Mouse (Mus musculus) ES-E14 (cell line): Measurements from ENCODE around the gene Zfp704. TPM values are rescaled to one million over a fixed set of nuclear protein-coding genes. Genes with fewer than 3 reads are reported as not detected.

Experiments used
- DNase-seq: peaks from one replicate; pipeline ENCODE4 v3.0.0-alpha.2; 2013; ENCODE audit warnings: low read depth, low spot score
- H3K27ac ChIP-seq: 2 replicates; pipeline ENCODE4 v1.5.1; 2012; ENCODE audit warnings: low read depth, mild to moderate bottlenecking, low read length, moderate library complexity, mixed read lengths; ENCODE audit not compliant: poor library complexity, insufficient read depth, severe bottlenecking
- H3K36me3 ChIP-seq: 2 replicates; pipeline ENCODE4 v1.6.1; 2012; ENCODE audit warnings: mild to moderate bottlenecking, low read length, moderate library complexity, mixed read lengths; ENCODE audit not compliant: control insufficient read depth, poor library complexity, insufficient read depth, severe bottlenecking
- H3K4me1 ChIP-seq, 2 experiments: fragments of 150-350 bp in 1 of 2; sonication (generic) in 1 of 2; 2 replicates each; pipeline ENCODE4 v1.6.1; 2012; ENCODE audit warnings: low read length in 2 of 2, mild to moderate bottlenecking in 1 of 2, mixed read lengths in 1 of 2; ENCODE audit not compliant: control insufficient read depth in 2 of 2, insufficient read depth in 2 of 2, poor library complexity in 1 of 2
- H3K4me3 ChIP-seq, 2 experiments: fragments of 150-350 bp in 1 of 2; sonication (generic) in 1 of 2; 2 replicates each; pipeline ENCODE4 v1.5.1; 2012; ENCODE audit warnings: low read length in 2 of 2, low read depth in 1 of 2, mild to moderate bottlenecking in 1 of 2, mixed read lengths in 1 of 2; ENCODE audit not compliant: insufficient read depth in 1 of 2, poor library complexity in 1 of 2, severe bottlenecking in 1 of 2
- H3K9ac ChIP-seq: 2 replicates; pipeline ENCODE4 v1.6.1; 2012; ENCODE audit warnings: low read depth, mild to moderate bottlenecking, low read length, mixed read lengths; ENCODE audit not compliant: poor library complexity, insufficient read depth, severe bottlenecking
- H3K9me3 ChIP-seq: fragments of 150-350 bp; sonication (generic); 2 replicates; pipeline ENCODE4 v1.6.1; 2012; ENCODE audit warnings: low read depth, mild to moderate bottlenecking, low read length; ENCODE audit not compliant: control insufficient read depth, insufficient read depth
- CHD2 ChIP-seq: IDR thresholded peaks from 2 replicates; pipeline ENCODE4 v1.6.1; 2014; ENCODE audit warnings: mild to moderate bottlenecking, low read depth, low read length, inconsistent platforms
- HCFC1 ChIP-seq: IDR thresholded peaks from 2 replicates; pipeline ENCODE4 v1.6.1; 2012; ENCODE audit warnings: low read length, inconsistent platforms, borderline replicate concordance; ENCODE audit not compliant: insufficient read depth
- MAFK ChIP-seq: IDR thresholded peaks from 2 replicates; pipeline ENCODE4 v1.6.1; 2014; ENCODE audit warnings: mild to moderate bottlenecking, low read depth, low read length, inconsistent platforms; ENCODE audit not compliant: insufficient read depth
- ZC3H11A ChIP-seq: IDR thresholded peaks from 2 replicates; pipeline ENCODE4 v1.6.1; 2012; ENCODE audit warnings: low read depth, mild to moderate bottlenecking, inconsistent platforms, low read length, borderline replicate concordance
- ZNF384 ChIP-seq: IDR thresholded peaks from 2 replicates; pipeline ENCODE4 v1.6.1; 2012; ENCODE audit warnings: low read depth, low read length, inconsistent platforms
- in situ Hi-C, 2 experiments: fragments of 600-800 bp; cut with MboI; formaldehyde crosslinking; loops; one replicate each; pipeline ENCODE4 v1.15.1; 2025; ENCODE audit warnings: low sequenced_read_pairs in 2 of 2, inconsistent platforms in 1 of 2; ENCODE audit not compliant: unreplicated experiment in 2 of 2
- total RNA-seq: library from RNA; depleted of rRNA; stranded (reverse); fragments of 300-350 nt; gene quantifications from 2 replicates; pipeline ENCODE4 v1.2.3, GENCODE M21; 2012

The Zfp704 gene
- total RNA-seq, 1 experiment, result 11.4 TPM

- H3K4me3 ChIP-seq, result no peak overlapping the region
- H3K4me1 ChIP-seq, result peaks cover 16 to 29% of the 10 kb centered on the region in 2 experiments
- H3K27ac ChIP-seq, result peak overlapping the region; percentile 35; the same call in 1 of the 2 replicates
- no peak overlapping the region for H3K9ac ChIP-seq
- peak; percentile 88 for TF ChIP-seq MAFK
- TF ChIP-seq CHD2, result no peak
- H3K9me3 ChIP-seq, result no peaks in the 10 kb centered on the region
- no peaks in the 10 kb centered on the region; the same call in 1 of the 2 replicates for H3K36me3 ChIP-seq
- in situ Hi-C loops, result no loop called here
- no peak for DNase-seq
Measured at GRCm38 (mm10) chr3:9524429-9524828, 85.5 kb downstream of the Zfp704 start.

- Histone ChIP-seq H3K9me3 (no peaks in the 10 kb centered on the region), H3K27ac (no peak overlapping the region), H3K4me1 (peaks cover 20 to 35% of the 10 kb centered on the region in 2 experiments), H3K36me3 (no peaks in the 10 kb centered on the region; the same call in 1 of the 2 replicates), H3K9ac (no peak overlapping the region), H3K4me3 (no peak overlapping the region)
- no peak for DNase-seq
- TF ChIP-seq ZC3H11A (no peak), CHD2 (no peak), MAFK (no peak), ZNF384 (no peak), HCFC1 (no peak)
- in situ Hi-C loops, result no loop called here
Measured at GRCm38 (mm10) chr3:9523081-9523932, 86.6 kb downstream of the Zfp704 start.

- no peak for TF ChIP-seq MAFK
- TF ChIP-seq ZC3H11A, result no peak
- TF ChIP-seq HCFC1, result no peak
- no peak for TF ChIP-seq ZNF384
- no peak for TF ChIP-seq CHD2
- Histone ChIP-seq H3K9me3 (no peaks in the 10 kb centered on the region), H3K36me3 (no peaks in the 10 kb centered on the region; the same call in 1 of the 2 replicates), H3K4me3 (no peak overlapping the region), H3K4me1 (peaks cover 29 to 40% of the 10 kb centered on the region in 2 experiments), H3K27ac (no peak overlapping the region), H3K9ac (no peak overlapping the region)
- in situ Hi-C loops, result no loop called here
- DNase-seq, result no peak
Measured at GRCm38 (mm10) chr3:9522009-9522408, 87.9 kb downstream of the Zfp704 start.

- no peak for TF ChIP-seq ZNF384
- TF ChIP-seq ZC3H11A, result no peak
- no peak for TF ChIP-seq CHD2
- TF ChIP-seq HCFC1, result no peak
- TF ChIP-seq MAFK, result no peak
- in situ Hi-C loops, result no loop called here
- Histone ChIP-seq H3K9ac (peak overlapping the region; percentile 12; the same call in 1 of the 2 replicates), H3K27ac (peak overlapping the region; percentile 83), H3K4me1 (peaks cover 29 to 46% of the 10 kb centered on the region in 2 experiments), H3K4me3 (peak overlapping the region; percentile 25 to 35; a peak in 3 of 4 replicates), H3K36me3 (no peaks in the 10 kb centered on the region), H3K9me3 (no peaks in the 10 kb centered on the region)
- DNase-seq, result no peak
Measured at GRCm38 (mm10) chr3:9520728-9521054, 89.2 kb downstream of the Zfp704 start.
